Mouse (Mus musculus): ENCODE data around the gene E030018B13Rik. TPM values are rescaled to one million over a fixed set of nuclear protein-coding genes. Genes with fewer than 3 reads are reported as not detected.

E030018B13Rik gene
- polyA plus RNA-seq, 1 experiment from 2014 or later: not detected

DNA sequence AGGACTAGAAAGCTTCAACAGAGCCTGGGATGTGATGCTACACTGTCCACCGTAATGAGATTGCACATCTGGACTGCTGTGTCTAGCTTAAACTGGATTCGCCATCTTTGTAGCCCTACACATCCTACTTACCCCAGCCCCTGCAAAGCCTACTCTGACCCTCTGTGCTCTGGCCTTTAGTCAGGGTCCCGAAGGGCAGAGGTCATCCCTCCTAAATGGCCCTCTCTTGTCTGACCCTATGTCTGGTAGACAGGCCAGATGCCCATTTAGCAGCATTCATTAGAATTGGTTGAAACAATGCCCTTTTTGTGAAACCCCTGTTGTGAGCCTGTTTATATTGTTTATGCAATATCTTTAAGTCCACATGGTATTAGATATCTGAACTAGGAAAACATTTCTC, 53.3 kb downstream of the E030018B13Rik start:
- no peaks in the 10 kb centered on the region for H3K9me3 ChIP-seq (replicated peaks)

More for the DNA sequence above, 53.3 kb downstream of the E030018B13Rik start:
- 0 out of 2 replicates have a peak, but pooled peaks cover 5% of the 10 kb centered on the region for H3K27me3 ChIP-seq
- H3K4me3 ChIP-seq (replicated peaks): no peak overlapping the region
- H3K4me1 ChIP-seq (replicated peaks): peaks cover 42% of the 10 kb centered on the region
- H3K9ac ChIP-seq: no peak overlapping the region
- 76% methylated on average over 3 of the region's 3 CpGs for WGBS (ENCODE audit: insufficient replicate concordance)
- H3K4me2 ChIP-seq: no peak overlapping the region
- no peak overlapping the region for H3K27ac ChIP-seq (replicated peaks)
- no peaks in the 10 kb centered on the region for H3K36me3 ChIP-seq (replicated peaks)
- no peak for ATAC-seq (ENCODE audit: insufficient read depth)

Other genes starting within 250 kb of the E030018B13Rik start
- 15.3 and 15.6 TPM in 2 replicates for gene Klf13, start 22.1 kb downstream of the E030018B13Rik start, polyA plus RNA-seq (2015; fragmentation: Nextera tagmentation; extraction: Ambion mirVana)
- gene Trpm1, start 237.0 kb downstream of the E030018B13Rik start, polyA plus RNA-seq (2015; fragmentation: Nextera tagmentation; extraction: Ambion mirVana): not detected in 2 replicates

Measured in liver, embryonic 15.5 days (tissue).